17 mouse cellular contexts compared by ENCODE assay signal in genomic region chr12:117517275-117517936, GRCm38 (mm10). TPM values are rescaled to one million over a fixed set of nuclear protein-coding genes. Genes with fewer than 3 reads are reported as not detected.
DNase-seq lines count a peak whose midpoint lies in the region; ATAC-seq and TF ChIP-seq lines count a peak whose summit lies in the region.
"Had no signal": no experiment of that assay in that cellular context is flagged by ENCODE, and none has a peak within 500 bp of the region (broad histone marks: within the 10 kb centered on the region; RNA-seq: fewer than 3 reads in every experiment).

No protein-coding gene starts in this region.

- no peak overlapping the region for H3K4me3 ChIP-seq in heart, postnatal 0 days (ENCODE audit: low read depth, low read length)
- H3K4me3 ChIP-seq in liver, adult 2 months (ENCODE audit: insufficient read depth, low read depth, low read length), result no peak overlapping the region
- no peak overlapping the region for H3K4me3 ChIP-seq in macrophage (ENCODE audit: inconsistent target)
- H3K4me3 ChIP-seq: embryonic facial prominence, embryonic 12.5 days; forebrain, embryonic 13.5 days; hindbrain, embryonic 13.5 days; limb, embryonic 12.5 days had no signal

- no peaks in the 10 kb centered on the region for H3K4me1 ChIP-seq in heart, postnatal 0 days (ENCODE audit: control insufficient read depth, insufficient read depth)
- no peaks in the 10 kb centered on the region for H3K4me1 ChIP-seq in liver, adult 2 months (ENCODE audit: control insufficient read depth, insufficient read depth, low read length)

- H3K27ac ChIP-seq in heart, postnatal 0 days (ENCODE audit: low read depth), result no peak overlapping the region
- H3K27ac ChIP-seq in liver, adult 2 months (replicated peaks; ENCODE audit: insufficient read depth, low read depth, low read length), result no peak overlapping the region
- peak overlapping the region; percentile 57 for H3K27ac ChIP-seq in macrophage
- H3K27ac ChIP-seq: embryonic facial prominence, embryonic 12.5 days; forebrain, embryonic 13.5 days; hindbrain, embryonic 13.5 days; limb, embryonic 12.5 days had no signal

- peak; percentile 53; the same call in 1 of the 2 replicates for ATAC-seq in heart, postnatal 0 days (ENCODE audit: insufficient read depth, low read depth)
- ATAC-seq in common myeloid progenitor, adult 5-6 weeks (replicated peaks; ENCODE audit: low read depth, poor library complexity, severe bottlenecking), result peak; percentile 95
- no peak for ATAC-seq in CD4-positive, CD25-positive, alpha-beta regulatory T cell, adult 4 months
- ATAC-seq: forebrain, embryonic 13.5 days had no signal

- no peaks in the 10 kb centered on the region for H3K27me3 ChIP-seq in heart, postnatal 0 days (ENCODE audit: control insufficient read depth, insufficient read depth, low read length)
- H3K27me3 ChIP-seq in liver, adult 2 months (ENCODE audit: control insufficient read depth, insufficient read depth, low read length), result 0 out of 2 replicates have a peak, but pooled peaks cover 4% of the 10 kb centered on the region
- H3K27me3 ChIP-seq: forebrain, embryonic 13.5 days; hindbrain, embryonic 13.5 days; limb, embryonic 12.5 days had no signal

- H3K79me2 ChIP-seq in liver, adult 2 months (ENCODE audit: control insufficient read depth, insufficient read depth, low read length), result no peaks in the 10 kb centered on the region
- no peaks in the 10 kb centered on the region for H3K79me2 ChIP-seq in macrophage (ENCODE audit: inconsistent target)

- no peaks in the 10 kb centered on the region for H3K36me3 ChIP-seq in heart, postnatal 0 days (replicated peaks; ENCODE audit: control insufficient read depth, insufficient read depth, low read length)
- no peaks in the 10 kb centered on the region for H3K36me3 ChIP-seq in liver, adult 2 months (ENCODE audit: control insufficient read depth, insufficient read depth, low read length)
- no peaks in the 10 kb centered on the region for H3K36me3 ChIP-seq in macrophage (ENCODE audit: inconsistent target)
- H3K36me3 ChIP-seq: embryonic facial prominence, embryonic 12.5 days; G1E; hindbrain, embryonic 13.5 days; limb, embryonic 12.5 days had no signal

- TF ChIP-seq POLR2A in liver, adult 2 months (IDR thresholded peaks at IDR 0.05; ENCODE audit: extremely low read depth, insufficient read depth, low read length), result no peak

- 47% methylated on average over 14 of the region's 14 CpGs for WGBS in heart, postnatal 0 days
- WGBS in liver, adult 2 months, result 60% methylated on average over 14 of the region's 14 CpGs
- 31% methylated on average over 14 of the region's 14 CpGs for WGBS in macrophage (ENCODE audit: missing documents)

- no peak for TF ChIP-seq EP300 in heart, postnatal 0 days (IDR thresholded peaks at IDR 0.05; ENCODE audit: low read depth)

- H3K9ac ChIP-seq in heart, postnatal 0 days (replicated peaks; ENCODE audit: low read depth, low read length), result no peak overlapping the region
- H3K9ac ChIP-seq in liver, adult 2 months (ENCODE audit: low read depth, low read length), result no peak overlapping the region
- H3K9ac ChIP-seq: embryonic facial prominence, embryonic 12.5 days; forebrain, embryonic 13.5 days; hindbrain, embryonic 13.5 days; limb, embryonic 12.5 days had no signal

- peak; percentile 32 for DNase-seq in heart, postnatal 0 days (ENCODE audit: low spot score)
- no peak for DNase-seq in heart, postnatal 10 days
- peak; percentile 28 for DNase-seq in liver, adult 2 months (ENCODE audit: extremely low read depth, low read depth, low spot score)
- DNase-seq in right cerebral cortex, postnatal 4 days, result no peak
- DNase-seq: adrenal gland, postnatal 14 days; cerebellum, adult 9-11 months; gastrocnemius, postnatal 10 days; thymus, postnatal 36 days had no signal

- intact Hi-C loops in heart, postnatal 10 days (cut with DNase I), result no loop called here

- no peak for TF ChIP-seq CTCF in heart, postnatal 0 days (IDR thresholded peaks at IDR 0.05; ENCODE audit: low read depth)
- TF ChIP-seq CTCF in liver, adult 2 months (IDR thresholded peaks at IDR 0.05; ENCODE audit: low read depth, low read length), result no peak

- no peaks in the 10 kb centered on the region for H3K9me3 ChIP-seq in heart, postnatal 0 days (replicated peaks; ENCODE audit: control insufficient read depth, low read length)
- H3K9me3 ChIP-seq: embryonic facial prominence, embryonic 12.5 days; forebrain, embryonic 13.5 days; hindbrain, embryonic 13.5 days; limb, embryonic 12.5 days had no signal

- H3K4me2 ChIP-seq in heart, postnatal 0 days (ENCODE audit: low read depth, low read length), result no peak overlapping the region
- H3K4me2 ChIP-seq: embryonic facial prominence, embryonic 12.5 days; forebrain, embryonic 13.5 days; heart, embryonic 11.5 days; hindbrain, embryonic 13.5 days; limb, embryonic 12.5 days had no signal

RNA-seq across cellular contexts. Expression of gene Rapgef5, which starts 1.1 kb away (rescaled TPM):
- total RNA-seq in heart, postnatal 0 days (2014; rRNA removed; ENCODE audit: low replicate concordance), result 23.2 and 30.8 TPM in 2 replicates
- 10.0 and 11.1 TPM in 2 replicates for polyA plus RNA-seq in heart, postnatal 0 days (2015; fragmentation: Nextera tagmentation; extraction: Ambion mirVana)
- 10 to 100 TPM; 45.8 to 48.2 TPM for total RNA-seq in heart, postnatal 10 days (2021)
- 3.3 and 4.8 TPM in 2 replicates for total RNA-seq in common myeloid progenitor, adult 5-6 weeks (2017)
- 13.3 and 14.0 TPM in 2 replicates for total RNA-seq in liver, adult 2 months (2014; rRNA removed)
- polyA plus RNA-seq in liver, adult 2 months (2012; rRNA removed), result 1.1 and 2.1 TPM in 2 replicates
- total RNA-seq in macrophage (2018; cell fraction: chromatin; rRNA removed), result 100 to 1,000 TPM in 14 of 26 experiments, 10 to 100 TPM in 12; 49.3 to 536 (median 109) TPM
- 10 to 100 TPM in 14 of 26 experiments, 1 to 10 TPM in 12; 6.0 to 33.5 (median 11.5) TPM for total RNA-seq in macrophage (2018; cell fraction: cytosol; rRNA removed)
- 100 to 1,000 TPM in 4 of 26 experiments, 10 to 100 TPM in 22; 24.9 to 216 (median 55.4) TPM for total RNA-seq in macrophage (2018; cell fraction: nucleus; rRNA removed)
- polyA plus RNA-seq in macrophage (2018), result 2.4 to 15.7 TPM (median 4.0 TPM) in 3 replicates
- polyA plus RNA-seq in CD4-positive, CD25-positive, alpha-beta regulatory T cell, adult 4 months (2017; shearing (Covaris generic)), result 1 to 10 TPM; 1.3 to 2.3 TPM
- polyA plus RNA-seq: G1E had no signal

Comparison
In these comparisons a context has a peak if more than half of its experiments do, and no peak if none do; other contexts are left out.
1. DNase-seq: peak in heart, postnatal 0 days (single experiment) and liver, adult 2 months (single experiment); none in heart, postnatal 10 days (0 of 2) and right cerebral cortex, postnatal 4 days (single experiment).